Mouse (Mus musculus) urinary bladder, postnatal 14 days (tissue): ENCODE measurements around the gene Adipor2.

Experiments used
- DNase-seq: peaks from one replicate; pipeline ENCODE4 v3.0.0; 2021; ENCODE audit warnings: low spot score

The Adipor2 gene

GRCm38 (mm10) chr6:119346257-119346656, 71.2 kb downstream of the Adipor2 start:
- no peak for DNase-seq

- DNase-seq, result no peak
Measured at GRCm38 (mm10) chr6:119341409-119341808, 76.1 kb downstream of the Adipor2 start.

- no peak for DNase-seq
Measured at GRCm38 (mm10) chr6:119338121-119338912, 79.2 kb downstream of the Adipor2 start.

DNA sequence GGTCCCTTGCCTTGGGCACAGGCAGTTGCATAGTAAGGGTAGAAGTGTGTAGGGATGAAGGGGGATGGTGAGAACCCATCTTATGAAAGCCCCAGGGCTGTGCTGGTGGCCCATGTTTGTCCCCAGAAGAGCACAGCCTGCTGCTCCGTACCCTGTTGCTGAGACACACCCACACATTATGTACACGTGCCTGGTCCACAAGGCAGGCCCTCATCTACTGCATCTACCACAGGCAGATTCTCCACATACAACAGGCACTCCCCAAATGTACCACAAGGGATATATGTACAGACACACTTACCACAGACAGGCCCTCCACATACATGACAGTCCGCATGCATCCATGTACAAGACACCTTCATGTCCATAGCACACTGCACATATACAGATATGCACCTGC, 80.2 kb downstream of the Adipor2 start:
- no peak for DNase-seq

DNA sequence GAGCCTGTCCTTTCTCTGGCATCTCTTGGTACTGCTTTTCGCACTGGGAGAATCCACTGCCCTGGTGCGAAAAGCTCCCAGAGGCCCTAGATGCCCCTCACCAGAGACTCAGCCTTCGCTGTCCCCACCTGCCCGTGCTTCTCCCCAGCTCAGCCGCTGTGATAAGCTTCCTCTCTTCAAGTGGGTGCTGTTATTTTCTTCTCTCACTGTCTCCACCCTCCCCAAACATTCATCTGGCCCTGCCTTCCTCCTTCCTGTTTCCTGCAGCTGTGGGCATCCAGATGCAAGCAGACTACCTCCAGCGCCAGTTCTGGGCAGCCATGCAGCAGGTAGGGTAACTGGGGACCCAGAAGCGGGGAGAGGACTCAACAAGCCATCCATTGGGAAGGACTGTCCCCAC, 81.4 kb downstream of the Adipor2 start:
- no peak for DNase-seq

DNA sequence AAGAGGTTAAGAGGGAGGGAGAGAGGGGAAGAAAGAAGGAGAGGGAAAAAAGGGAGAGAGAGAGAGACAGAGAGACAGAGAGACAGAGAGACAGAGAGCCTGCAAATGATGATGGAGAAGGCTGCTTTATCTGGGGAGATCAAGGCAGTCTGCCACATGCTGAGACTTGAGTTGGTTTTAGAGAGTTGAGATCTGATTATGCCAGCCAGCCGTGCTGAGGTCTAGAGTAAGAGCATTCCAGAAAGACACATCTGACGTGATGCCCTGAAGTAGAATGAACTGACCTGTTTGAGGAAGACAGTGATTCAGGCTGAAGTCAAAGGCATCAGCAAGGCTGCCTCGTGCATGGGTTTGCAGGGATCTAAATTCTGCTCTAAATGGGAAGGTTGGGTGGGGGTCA, 83.7 kb downstream of the Adipor2 start:
- peak; percentile 53 for DNase-seq

DNA sequence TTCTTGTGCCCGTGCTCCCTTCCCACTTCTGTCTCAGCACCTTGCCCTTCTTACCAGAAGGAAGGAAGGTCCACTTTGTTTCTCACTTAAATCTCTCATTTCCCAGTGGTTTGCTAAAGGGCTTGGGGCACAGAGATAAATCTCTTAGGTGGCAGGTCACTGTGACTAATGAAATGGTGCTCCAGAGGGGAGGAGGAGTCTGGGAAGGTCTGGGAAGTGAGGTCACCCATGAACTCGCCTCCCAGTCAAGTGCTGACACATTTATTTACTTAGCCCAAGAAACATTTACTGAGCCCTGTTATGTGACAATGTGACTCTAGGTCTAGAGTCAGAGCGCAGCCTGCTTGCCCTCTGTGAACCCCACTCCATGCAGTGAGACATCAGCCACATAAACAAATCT, 84.3 kb downstream of the Adipor2 start:
- peak; percentile 50 for DNase-seq

DNA sequence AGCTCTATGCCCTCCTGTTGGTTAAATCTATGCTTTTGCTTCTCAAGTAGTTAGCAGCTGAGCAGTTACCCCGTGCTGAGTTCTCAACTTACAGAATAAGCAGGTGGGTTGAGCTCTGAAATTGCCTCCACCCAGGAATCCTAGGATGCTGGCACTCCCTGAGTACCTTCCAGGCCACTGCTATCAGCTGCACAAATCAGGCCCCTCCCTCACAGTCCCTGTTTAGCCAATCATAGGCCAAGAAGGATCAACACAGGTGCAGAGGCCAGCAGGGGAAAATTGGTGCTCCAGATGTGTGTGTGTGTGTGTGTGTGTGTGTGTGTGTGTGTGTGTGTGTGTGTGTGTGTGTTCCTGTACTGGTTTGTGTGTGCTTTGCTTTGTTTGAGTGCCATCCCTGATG, 85.4 kb downstream of the Adipor2 start:
- no peak for DNase-seq

DNA sequence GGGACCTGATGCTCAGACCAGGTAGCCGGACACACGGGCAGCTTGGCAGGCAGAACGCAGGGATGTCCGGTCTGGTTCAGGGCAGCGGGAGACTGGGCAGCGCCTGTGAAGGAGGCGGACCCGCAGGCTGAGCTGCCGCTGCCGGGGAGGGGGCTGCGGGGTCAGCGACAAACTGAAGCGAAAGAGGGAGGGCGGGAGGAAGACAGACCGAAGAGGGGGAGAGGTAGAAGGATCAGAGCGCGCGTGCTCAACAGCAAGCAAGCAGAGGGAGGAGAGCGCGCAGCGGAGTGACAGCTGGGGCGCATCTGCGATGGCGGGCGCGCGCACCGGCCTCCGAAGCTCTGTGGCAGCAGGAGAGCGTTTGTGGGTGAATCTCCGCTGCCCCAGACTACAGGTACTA, 87.0 kb downstream of the Adipor2 start, which contains the start of gene Lrtm2:
Gene Lrtm2, minus strand, starts transcription at position 261 of the 400 bp plus-strand sequence.
- DNase-seq, result no peak

DNA sequence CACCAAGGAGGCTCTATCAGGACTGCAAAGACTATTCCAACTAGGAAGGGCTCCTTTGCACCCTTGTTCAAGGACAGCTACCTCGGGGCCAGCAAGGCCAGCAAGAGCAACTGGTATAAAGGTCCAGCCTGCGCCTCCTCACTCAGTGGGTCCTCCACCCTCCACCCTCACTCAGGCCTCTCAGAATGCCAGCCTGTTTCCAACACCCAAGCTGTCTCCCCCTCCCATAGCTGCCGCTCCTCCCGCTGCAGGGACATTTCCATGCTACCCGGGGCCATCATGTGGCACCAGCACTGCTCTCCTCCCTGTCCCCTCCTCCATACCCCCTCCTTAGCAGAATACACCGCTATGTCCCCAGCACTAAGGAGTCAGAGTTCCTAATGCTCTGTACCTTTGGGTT, 87.6 kb downstream of the Adipor2 start:
- no peak for DNase-seq

DNA sequence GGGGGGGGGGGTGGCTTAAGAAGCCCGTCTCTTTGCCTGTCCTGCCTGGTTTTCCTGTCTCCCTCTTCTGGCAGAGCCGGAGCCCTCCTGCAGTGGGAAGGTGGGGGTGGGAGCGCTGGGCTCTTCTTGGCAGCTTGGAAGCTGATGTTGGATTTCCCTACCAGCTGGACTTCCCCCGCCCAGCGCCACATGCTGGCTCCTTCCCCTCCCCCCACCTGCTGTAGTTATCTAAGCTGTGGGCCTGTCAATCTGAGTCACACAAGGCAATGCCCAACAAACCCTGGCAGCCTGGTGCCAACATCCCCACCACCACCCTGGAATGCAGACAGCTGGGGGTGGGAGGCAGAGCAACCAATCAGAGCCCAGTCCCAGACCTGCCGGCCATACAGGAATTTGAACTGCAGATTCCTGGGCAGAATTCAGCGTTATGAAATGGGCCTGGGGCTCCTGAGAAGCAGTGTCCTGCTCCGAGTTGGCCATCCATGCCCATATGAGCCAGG, 88.2 kb downstream of the Adipor2 start:
- peak; percentile 24 for DNase-seq

DNA sequence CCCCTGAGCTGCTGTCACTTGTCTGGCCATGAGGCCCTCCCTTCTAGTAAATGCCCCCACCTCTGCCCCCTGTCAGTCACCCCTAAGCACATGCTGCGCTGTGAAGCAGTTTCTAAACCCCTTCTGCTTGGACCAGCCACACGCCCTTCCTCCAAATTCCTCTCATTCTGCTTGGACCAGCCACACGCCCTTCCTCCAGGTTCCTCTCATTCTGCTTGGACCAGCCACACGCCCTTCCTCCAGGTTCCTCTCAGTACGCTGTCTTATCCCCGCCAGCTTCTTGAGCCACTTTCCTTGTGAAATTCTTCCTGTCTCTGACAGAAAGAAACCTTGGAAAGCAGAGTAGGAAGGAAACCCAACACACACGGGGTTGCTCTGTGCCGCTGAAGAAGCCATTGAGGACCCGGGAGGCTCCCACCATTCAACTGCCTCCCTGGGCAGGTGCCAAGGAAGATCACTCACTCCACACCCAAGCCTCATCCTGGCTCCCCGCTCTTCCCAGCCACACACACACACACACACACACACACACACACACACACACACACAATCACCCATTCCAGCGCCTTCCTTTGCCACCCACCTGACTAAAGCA, 88.9 kb downstream of the Adipor2 start:
- no peak for DNase-seq

GRCm38 (mm10) chr6:119326541-119326940, 91.0 kb downstream of the Adipor2 start:
- no peak for DNase-seq

GRCm38 (mm10) chr6:119325978-119326377, 91.5 kb downstream of the Adipor2 start:
- DNase-seq, result no peak

DNA sequence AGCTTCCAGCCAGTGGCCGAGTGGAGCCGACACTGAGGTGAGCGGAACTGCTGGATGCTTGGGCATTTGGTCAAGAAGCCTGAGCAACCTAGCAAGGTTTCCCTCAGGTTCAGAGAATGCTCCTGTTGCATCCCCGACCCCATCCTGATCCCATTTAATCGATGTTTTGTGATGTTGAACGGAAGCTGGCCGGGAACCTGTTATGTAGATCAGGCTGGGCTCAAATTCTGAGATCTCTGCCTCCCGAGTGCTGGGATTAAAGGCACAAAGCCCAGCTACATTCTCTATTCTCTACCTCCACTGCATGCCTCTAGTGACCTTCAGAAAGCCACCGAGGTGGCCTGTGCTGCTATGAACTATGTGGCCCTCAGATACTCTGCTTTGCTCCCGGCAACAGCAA, 92.7 kb downstream of the Adipor2 start:
- no peak for DNase-seq

DNA sequence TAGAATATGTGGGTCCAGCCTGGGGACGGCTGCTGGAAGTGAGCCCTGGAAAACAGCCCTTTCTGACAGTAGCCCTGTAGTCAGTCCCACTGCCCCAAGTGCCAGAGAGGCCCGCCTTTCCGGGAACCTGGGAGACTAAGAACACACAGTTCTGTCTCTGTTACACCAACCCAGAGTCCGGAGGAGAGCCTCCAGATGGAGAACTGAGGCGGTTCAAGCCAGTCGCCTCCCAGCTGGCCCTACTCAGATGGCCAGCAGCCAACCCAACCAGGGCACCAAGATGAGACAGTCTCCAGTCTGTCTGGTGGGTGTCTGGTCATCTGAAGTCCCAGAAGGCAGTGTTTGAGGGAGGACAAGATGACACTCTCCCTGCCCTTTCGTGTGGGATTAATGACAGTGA, 95.8 kb downstream of the Adipor2 start:
- DNase-seq, result no peak

GRCm38 (mm10) chr6:119320481-119320880, 97.0 kb downstream of the Adipor2 start:
- DNase-seq, result peak; percentile 50

- DNase-seq, result no peak
Measured at GRCm38 (mm10) chr6:119319358-119319757, 98.1 kb downstream of the Adipor2 start.

DNA sequence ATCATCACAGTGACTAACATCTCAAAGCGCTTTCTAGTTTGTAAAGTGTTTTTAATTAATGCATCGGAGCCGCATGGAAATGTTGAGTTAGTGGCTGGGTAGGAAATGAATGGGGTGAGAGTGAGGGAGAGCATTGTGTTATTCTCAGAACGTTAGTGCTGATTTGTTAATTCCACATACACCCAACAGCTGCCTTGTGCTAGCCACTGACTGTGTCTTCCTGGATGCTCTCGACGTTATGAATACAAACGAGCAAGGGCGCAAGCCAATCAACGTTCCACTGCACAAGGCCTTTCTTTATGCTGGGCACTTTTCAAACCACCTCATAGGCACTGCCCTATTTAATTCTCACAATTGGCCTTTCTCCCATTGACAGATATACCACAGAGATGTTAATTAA, 98.8 kb downstream of the Adipor2 start:
- DNase-seq, result no peak

DNA sequence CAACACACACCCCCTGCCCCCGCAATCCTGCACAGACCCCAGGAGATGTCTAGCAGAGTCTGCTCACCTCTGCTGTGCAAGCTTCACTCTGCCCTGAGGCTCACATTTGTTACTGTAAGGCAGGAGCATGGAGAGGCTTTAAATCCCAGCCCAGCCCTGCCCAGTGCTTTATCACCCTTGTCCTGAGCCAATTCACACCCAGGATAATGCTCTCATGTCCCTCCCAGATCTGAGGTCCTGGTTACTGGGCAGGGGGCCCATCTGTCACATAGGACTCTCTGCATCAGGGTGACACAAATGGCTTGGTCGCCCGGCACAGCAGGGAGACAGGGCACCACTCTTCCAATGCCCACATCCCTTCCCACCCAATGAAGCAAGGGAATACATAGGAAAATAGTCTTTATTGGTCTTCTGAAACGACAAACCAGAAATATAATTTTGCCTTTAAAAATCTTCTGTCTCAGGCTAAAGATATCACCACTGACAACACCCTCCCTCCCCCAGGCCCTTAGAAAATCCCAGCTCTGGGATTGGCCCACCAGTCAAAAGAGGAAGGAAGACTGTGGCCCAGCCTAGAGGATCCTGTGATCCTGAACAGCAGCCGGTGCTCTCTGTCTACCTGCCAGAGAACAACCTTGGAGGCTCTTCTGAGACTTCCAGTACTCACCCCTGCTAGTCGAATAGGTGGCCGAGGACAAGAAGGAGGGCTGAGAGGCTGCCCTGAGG, 102.6 kb downstream of the Adipor2 start:
- no peak for DNase-seq

DNA sequence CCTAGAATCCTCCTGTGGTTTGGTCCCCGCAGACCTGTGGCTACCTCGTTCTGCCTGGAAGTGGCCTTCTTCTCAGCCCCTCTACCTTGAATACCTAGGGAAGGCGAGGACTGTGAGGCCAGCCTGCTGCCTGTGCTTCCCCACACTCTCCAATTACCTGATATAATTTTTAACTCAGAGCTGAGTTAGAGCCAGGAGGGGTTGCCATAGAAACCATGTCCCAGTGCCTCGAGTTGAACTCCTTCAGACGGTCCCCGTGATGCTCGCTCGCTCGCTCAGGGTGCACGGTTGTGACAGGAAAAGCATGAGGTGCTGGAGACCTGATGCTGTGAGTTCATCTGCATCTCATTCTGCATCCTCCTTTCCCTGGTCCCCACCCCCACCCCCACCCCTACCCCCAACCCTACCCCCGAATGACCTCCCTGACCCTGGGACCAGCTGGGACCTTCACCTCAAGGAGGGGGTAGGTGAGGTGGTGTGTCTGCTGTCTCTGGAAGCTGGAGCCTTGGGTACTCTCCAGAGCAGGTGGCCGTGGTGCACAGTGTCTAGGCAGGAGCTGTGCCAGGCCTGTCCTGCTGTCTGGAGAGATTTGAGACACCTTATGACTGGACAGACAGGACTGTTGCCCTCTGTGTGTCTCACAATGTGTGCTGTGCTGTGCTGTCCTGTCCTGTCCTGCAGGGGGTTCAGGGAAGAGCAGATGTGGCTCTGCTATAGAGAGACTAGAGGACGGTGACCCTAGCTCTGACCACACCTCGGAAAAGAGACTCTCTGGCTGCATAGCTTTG, 103.7 kb downstream of the Adipor2 start:
- DNase-seq, result no peak

GRCm38 (mm10) chr6:119313096-119313495, 104.4 kb downstream of the Adipor2 start:
- DNase-seq, result no peak
